Mouse (Mus musculus) E14TG2a.4 (cell line): ENCODE results near the gene Apoc4.

Experiments
- CTCF ChIP-seq: conservative IDR thresholded peaks from 2 replicates; pipeline ENCODE4 v1.5.1; 2014; ENCODE audit warnings: low read length
- POU5F1 ChIP-seq: IDR thresholded peaks from 2 replicates; pipeline ENCODE4 v1.6.1; 2014; ENCODE audit warnings: low read length, borderline replicate concordance

GRCm38 (mm10) chr7:19695881-19696280 lies 14.6 kb upstream of the Apoc4 start:
- TF ChIP-seq CTCF (no peak), POU5F1 (no peak)
